Mouse (Mus musculus) brown adipose tissue, adult 24 weeks (tissue): ENCODE data around the gene Atcay. TPM values are rescaled to one million over a fixed set of nuclear protein-coding genes. Genes with fewer than 3 reads are reported as not detected.
A peak's percentile ranks its signal among the peaks of the same experiment; 100 is the strongest.

ENCODE experiments used
- H3K27ac ChIP-seq: fragments of 200-500 bp; replicated peaks from 2 replicates; pipeline ENCODE4 v1.5.1; 2012; ENCODE audit warnings: low read depth, mild to moderate bottlenecking, low read length
- H3K4me1 ChIP-seq: fragments of 200-500 bp; 2 replicates; pipeline ENCODE4 v1.6.1; 2012; ENCODE audit warnings: low read length, mixed read lengths; ENCODE audit not compliant: control insufficient read depth, insufficient read depth, insufficient read length
- H3K4me3 ChIP-seq: fragments of 200-500 bp; 2 replicates; pipeline ENCODE4 v1.5.1; 2012; ENCODE audit warnings: low read depth, mild to moderate bottlenecking, low read length, moderate library complexity; ENCODE audit not compliant: insufficient read depth
- polyA plus RNA-seq: library from polyadenylated mRNA; stranded (reverse); fragments of >200 nt; gene quantifications from 2 replicates; pipeline ENCODE4 v1.2.4, GENCODE M21; 2012; ENCODE audit not compliant: missing spikeins, insufficient read depth, insufficient read length

The Atcay gene
- polyA plus RNA-seq = not detected in 2 replicates

DNA sequence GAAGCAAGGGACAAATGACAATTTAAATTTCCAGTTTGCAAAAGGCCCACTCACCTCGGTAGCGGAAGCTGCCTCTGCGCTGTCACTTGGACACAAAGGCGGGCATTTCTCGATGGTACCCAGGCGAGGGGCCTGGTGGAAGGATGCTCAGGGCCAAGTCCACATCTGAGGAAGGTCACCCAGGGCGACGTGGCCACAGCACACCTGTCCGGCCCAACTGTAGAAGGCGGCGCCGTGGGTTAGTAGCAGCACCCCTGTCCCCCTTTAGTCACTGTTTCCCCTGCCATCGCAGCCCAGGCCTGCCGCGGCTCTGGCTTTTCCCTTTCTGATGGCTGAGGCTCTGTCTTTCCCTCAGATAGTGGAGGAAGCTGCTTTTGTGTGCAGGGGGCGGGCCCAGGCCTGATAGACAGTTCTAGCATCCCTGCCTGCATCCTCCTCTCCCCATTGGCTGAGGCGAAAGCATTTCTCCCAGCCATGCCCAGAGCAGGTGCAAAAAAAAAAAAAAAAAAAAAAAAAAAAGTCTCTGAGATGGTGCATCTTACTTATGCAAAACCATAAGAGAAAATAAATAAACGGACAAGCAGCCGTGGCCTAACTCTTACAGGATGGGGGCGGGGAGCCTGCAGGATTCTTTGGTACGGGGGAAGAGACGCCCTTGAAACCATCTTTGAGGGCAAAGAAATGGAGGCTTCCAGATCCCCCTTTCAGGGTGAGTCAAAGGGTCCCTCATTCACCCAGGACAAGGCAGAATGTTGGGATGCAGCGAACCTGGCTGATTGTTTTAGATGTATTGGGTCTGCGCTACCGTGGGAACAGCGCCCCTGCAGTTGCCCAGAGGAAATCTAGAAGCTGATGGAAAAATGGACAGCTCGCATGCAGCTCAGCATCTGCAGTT lies at the start of gene Atcay:
Gene Atcay (minus strand): TSS at position 396 of the 895 bp plus-strand sequence.
- Histone ChIP-seq H3K27ac (no peak within 1 kb of the TSS), H3K4me1 (peaks cover 12% of the 10 kb centered on the region), H3K4me3 (no peak within 1 kb of the TSS)

DNA sequence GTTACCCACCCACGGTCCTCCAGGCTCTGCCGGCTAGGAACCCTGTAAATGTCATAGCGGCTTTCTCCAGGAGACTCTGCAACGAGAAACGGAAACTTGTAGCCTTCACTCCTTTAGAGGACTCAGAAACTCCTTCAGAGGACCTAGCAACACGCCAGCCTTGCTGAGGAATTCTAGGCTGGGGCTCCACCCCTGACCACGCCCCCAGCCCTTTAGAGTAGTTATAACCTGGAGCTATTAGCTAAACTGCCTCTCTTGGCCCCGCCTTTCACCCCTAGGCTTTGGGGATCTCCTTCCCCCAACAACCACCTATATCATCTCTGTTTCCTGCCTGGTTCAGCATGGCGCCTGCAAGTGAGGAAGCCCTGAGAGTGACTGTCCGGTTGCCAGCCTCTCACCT lies 48.9 kb upstream of the Atcay start:
- no peak overlapping the region for H3K27ac ChIP-seq
- no peaks in the 10 kb centered on the region for H3K4me1 ChIP-seq
- no peak overlapping the region for H3K4me3 ChIP-seq

DNA sequence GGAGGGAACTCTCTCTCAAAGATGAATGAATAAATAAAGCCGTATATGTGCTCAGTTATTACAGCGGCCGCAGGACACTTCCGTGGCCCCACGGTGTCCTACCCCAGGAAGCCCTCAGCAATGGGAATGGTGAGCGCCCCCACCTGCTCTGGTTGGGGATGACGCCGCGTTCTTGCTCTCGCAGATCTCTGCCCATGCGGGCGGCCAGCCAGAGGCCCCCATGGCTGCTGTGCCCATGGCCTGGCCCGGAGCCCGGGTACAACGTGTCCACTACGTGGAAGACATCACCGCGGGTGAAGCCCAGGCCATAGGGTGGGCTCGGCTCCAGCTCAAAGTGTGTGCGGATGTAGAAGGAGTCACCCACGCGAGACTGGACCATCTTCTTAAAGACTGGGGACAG lies 47.0 kb upstream of the Atcay start:
- no peak overlapping the region for H3K27ac ChIP-seq

DNA sequence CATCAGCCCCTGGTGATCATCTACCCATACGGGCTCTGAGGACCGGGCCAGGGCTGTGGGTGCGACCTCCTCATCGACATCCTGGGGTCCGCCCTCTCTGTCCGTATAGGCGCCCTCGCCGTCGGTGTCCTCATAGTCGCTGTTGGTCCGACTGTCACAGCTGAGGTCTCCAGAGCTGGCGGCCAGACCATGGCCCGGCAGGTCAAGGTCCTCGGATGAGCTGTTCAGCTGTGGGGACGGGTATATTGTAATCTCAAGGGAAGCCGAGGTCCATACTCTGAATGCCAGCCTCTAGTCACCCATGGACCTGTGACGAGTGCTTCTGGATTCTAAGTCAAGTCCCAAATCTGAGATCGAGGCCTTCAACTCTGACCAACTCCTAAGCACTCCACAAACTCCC lies 43.2 kb upstream of the Atcay start:
- Histone ChIP-seq H3K4me1 (peaks cover 6% of the 10 kb centered on the region; the same call in 1 of the 2 replicates), H3K4me3 (no peak overlapping the region), H3K27ac (no peak overlapping the region)

More for the DNA sequence above, 47.0 kb upstream of the Atcay start:
- no peak overlapping the region for H3K4me3 ChIP-seq
- no peaks in the 10 kb centered on the region for H3K4me1 ChIP-seq

DNA sequence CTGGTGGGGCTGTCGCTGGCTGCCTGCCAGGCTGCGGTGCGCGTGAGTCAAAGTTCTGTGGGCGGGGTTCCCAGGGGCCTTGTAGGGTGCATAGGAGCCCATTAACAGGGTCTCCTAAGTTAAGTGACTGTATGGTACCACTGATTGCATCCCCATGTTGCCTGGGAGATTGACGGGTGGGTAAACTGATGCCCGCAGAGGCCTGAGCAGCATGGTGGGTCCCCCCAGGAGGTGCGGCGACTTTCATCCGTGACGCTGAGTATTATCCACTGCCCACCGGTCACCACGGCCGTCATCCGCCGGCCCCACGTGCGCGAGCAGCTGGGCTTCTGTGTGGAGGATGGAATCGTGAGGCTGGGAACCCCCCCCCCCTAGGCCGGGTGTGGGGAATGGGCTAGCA lies 41.7 kb upstream of the Atcay start:
- Histone ChIP-seq H3K27ac (no peak overlapping the region), H3K4me3 (no peak overlapping the region), H3K4me1 (peaks cover 8% of the 10 kb centered on the region; the same call in 1 of the 2 replicates)

DNA sequence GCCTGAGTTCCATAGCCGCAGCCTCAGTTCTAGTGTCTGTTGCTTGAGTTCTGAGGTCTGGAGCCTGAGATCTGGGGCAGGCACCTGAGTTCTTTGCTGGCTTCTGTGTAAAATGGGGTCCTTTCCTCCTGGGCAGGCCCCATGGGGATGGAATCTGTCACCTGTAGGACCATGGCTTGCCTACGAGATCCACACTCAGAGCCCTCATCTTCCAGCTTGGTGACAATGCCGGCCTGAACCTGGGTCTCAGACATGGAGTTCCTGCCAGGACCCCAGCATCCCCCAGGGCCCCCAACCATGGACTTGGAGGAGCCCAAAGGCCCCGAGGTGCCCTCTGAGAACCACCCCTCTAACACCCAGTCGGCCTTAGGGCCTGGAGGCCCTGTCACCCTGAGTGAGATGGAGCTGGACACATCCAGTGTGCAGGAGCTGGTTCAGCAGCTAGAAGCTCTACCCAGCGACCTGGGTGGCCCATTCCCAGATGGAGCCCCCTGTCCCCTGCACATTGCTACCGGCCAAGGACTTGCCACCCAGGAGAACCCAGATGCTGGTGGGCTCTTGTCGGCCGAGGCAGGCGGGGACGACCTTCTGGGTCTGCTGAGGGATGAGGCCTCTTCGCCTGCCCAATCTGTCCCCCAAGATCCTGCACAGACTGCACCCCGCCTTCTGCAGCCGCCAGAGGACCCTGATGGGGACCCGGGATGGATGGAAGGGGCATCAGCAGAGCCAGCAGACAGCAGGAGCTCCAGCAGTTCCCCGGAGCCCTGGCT lies 38.2 kb upstream of the Atcay start:
- Histone ChIP-seq H3K4me1 (peaks cover 8% of the 10 kb centered on the region; the same call in 1 of the 2 replicates), H3K27ac (peak overlapping the region; percentile 92), H3K4me3 (peak overlapping the region; percentile 83)

DNA sequence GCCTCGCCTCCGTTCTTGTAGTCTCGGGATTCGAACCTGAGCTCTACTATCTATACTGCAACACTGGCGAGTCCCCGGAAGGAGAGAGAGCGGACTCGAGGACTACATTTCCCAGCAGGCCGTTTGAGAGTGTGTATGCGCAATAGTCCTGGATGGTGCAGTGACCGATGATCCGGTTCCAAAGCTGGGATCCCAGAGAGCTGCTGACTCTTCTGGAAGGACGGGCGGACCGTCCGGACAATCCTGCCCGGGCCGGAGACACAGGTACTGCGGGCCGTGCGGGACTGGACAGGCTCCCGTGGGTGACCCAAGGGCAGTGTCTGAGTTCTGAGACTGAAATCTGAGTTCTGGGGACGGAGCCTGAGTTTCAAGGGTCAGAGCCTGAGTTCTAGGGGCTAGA lies 37.4 kb upstream of the Atcay start:
- peak overlapping the region; percentile 83 for H3K4me3 ChIP-seq

DNA sequence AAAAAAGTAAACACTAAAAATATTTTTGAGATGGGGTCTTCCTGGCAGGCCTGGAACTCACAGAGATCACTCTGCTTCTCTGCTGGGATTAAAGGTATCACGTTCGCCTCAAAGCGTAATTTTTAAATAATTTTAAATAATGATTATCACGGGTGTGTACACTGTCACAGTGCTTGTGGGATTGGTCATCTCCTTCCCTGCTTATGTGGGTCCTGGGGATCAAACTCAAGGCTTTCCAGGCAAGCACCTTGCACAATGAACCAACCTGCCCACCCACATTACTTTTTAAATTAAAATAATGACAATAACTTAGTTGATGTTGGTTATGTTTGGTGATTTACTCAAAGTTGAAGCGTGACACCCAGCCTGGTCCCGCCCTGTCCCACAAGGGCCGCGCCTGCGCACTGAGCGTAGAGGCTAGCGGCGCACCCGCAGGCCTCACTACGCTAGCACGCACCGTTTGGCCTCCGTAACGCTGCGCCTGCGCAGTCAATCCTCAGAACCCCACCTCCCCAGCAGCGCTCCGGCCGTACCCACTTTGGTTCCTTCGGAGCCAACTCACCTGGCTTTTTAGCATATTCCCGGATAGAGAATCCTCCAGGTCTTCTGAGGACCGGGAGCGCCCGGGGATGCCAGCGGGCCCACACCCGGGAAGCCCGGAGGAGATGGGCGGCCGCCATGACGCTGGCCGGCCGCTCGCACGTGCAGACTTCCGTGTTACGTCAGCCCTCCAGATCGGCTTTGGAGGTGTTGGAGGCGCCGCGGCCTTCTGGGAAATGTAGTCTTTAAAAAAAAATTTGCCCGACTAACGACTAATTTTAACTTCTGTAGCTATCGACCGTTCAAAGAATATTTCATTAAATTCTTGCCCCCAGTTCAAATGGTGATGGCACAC lies 35.8 kb upstream of the Atcay start, which contains the start of the genes Mrpl54 and Apba3:
Gene Mrpl54 (minus strand): TSS at position 724 of the 895 bp plus-strand sequence.
Gene Apba3 (plus strand): TSS at position 750 of the 895 bp plus-strand sequence.
- H3K27ac ChIP-seq = peak within 1 kb of the TSS; percentile 97
- peaks cover 8% of the 10 kb centered on the region; the same call in 1 of the 2 replicates for H3K4me1 ChIP-seq
- peak within 1 kb of the TSS; percentile 84 for H3K4me3 ChIP-seq

More for the DNA sequence above, 37.4 kb upstream of the Atcay start:
- Histone ChIP-seq H3K4me1 (peaks cover 8% of the 10 kb centered on the region; the same call in 1 of the 2 replicates), H3K27ac (peak overlapping the region; percentile 92)

DNA sequence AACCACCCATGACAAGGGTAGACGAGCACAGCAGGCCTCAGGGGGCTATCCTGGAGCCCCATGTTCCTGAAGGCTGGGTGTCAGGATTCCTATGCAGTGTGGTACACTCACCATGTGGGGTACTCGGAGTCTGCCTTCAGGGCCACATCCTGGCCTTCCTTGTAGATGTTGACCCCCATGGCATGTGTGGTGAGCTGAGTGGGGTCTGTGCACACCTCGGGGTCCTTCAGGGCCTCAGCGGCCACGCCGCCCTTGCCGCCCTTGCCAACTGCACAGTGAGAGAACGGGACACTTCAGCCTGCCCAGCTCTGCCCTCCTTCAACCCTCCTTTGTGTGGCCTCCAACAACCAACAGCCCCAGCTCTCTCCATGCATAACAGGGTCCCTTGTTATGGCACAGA lies 34.9 kb upstream of the Atcay start:
- Histone ChIP-seq H3K27ac (no peak overlapping the region), H3K4me3 (no peak overlapping the region), H3K4me1 (peaks cover 8% of the 10 kb centered on the region; the same call in 1 of the 2 replicates)

DNA sequence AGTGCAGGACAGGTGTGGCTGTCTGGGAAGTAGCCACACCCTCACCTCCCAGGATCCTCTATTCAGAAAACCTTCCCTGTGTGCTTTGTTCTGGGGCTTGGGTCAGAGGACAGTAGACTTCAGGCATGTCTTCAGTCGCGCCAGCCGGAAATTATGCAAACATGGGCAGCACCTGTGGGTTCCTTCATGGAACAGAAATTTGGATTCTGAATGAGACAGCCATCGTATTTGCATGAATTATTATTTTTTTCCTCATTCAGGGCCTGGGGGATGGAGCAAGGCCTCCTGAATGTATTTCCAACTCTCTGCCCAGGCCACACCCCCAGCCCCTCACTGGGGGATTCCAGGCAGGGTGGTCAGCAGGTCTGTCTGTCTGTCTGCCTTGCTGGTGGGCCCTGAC lies 30.4 kb upstream of the Atcay start:
- no peak overlapping the region for H3K27ac ChIP-seq
- no peak overlapping the region for H3K4me3 ChIP-seq
- no peaks in the 10 kb centered on the region; the same call in 1 of the 2 replicates for H3K4me1 ChIP-seq

DNA sequence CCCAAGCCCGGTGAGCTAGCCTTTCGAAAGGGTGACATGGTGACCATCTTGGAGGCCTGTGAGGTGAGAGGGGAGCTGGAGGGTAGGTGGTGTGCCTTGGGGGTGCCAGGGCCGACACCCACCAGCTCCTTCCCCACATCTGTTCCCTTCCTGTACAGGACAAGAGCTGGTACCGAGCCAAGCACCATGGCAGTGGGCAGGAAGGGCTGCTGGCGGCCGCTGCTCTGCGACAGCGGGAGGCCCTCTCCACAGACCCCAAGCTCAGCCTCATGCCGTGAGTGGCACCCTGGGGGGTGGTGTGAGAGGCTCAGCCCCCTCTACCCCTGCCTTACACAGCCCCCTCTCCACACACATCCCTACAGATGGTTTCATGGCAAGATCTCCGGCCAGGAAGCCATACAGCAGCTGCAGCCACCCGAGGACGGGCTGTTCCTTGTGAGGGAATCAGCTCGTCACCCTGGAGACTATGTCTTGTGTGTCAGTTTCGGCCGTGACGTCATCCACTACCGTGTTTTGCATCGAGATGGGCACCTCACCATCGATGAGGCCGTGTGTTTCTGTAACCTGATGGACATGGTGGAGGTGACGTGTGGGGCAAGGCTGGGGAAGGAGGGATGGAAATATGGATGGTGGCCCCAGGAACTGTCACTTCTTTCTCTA lies 28.7 kb upstream of the Atcay start:
- no peak overlapping the region for H3K4me3 ChIP-seq
- H3K4me1 ChIP-seq = no peaks in the 10 kb centered on the region
- no peak overlapping the region for H3K27ac ChIP-seq

DNA sequence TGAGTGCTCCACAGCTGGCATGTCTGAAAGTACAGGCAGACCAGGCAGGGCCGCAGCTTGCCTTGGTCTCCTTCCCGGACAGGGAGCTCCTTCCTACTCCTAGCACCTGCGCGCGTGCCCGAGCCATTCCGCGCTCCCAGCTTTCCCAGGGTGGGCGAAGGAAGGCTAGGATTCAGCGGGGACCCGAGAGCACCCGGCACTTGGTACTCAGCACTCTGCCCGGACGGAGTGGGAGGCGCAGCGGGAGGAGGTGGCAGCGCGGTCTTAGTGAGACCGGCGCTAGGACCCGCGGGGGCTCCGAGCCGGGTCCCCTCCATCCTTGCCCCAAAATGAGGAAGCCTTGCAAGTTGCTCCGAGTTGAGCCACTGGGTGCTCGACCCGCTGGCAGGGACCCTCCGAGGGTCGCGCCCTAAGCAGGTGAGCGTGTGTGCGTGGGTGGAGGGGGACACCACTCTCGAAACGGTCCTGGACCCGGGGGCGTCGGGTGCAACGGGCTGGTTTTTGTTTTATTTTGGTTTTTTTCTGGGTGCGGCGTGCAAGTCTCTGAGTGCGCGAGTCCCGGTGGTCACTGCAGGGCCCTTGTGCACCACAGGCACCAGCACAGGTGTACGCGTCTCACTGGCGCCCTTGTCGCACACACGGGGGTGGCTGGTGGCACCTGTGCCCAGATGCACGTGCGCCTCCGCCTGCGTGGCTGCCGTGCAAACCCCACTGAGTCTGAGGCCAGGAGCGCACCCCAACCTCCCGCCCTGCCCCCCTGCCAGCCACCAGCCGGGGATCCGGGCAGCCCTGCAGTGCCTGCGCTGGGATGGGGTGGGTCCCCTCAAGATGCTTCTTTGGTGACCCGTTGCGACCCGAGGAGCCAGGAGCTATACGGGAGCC lies 26.8 kb upstream of the Atcay start:
- Histone ChIP-seq H3K27ac (no peak overlapping the region), H3K4me3 (peak overlapping the region; percentile 28; the same call in 1 of the 2 replicates), H3K4me1 (no peaks in the 10 kb centered on the region)

DNA sequence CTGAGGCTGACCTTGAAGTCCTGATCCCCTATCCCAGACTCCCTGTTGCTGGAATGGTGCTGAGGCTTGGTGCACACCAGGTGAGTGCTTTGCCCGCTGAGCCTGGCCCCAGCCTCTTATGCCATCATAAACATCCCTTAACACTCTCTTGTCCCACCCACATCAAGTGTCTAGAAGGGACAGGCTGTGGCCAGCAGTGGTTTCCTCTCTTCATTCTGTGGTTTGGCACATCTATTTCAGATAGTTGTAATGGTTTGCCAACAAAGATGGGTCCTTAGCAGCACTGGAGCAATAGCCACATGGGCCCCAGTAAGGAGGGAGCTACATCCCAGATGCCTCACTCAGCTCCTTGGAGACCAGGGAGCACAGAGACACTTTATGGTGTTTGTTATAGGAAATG lies 24.3 kb upstream of the Atcay start:
- H3K4me1 ChIP-seq = no peaks in the 10 kb centered on the region
- no peak overlapping the region for H3K4me3 ChIP-seq
- H3K27ac ChIP-seq = no peak overlapping the region
